Mouse (Mus musculus) adipocyte (in vitro differentiated cells): ENCODE results near the gene Tex44.
A peak's percentile ranks its signal among the peaks of the same experiment; 100 is the strongest.

Experiments used
- DNase-seq: peaks from one replicate; pipeline ENCODE4 v3.0.0-alpha.2; 2016; ENCODE audit warnings: low spot score

Tex44 gene

GRCm38 (mm10) chr1:86423879-86424278 is 2.2 kb upstream of the Tex44 start:
- DNase-seq: no peak

GRCm38 (mm10) chr1:86424336-86424735 is 1.8 kb upstream of the Tex44 start:
- DNase-seq: no peak

- no peak for DNase-seq
These were observed 1.1 kb upstream of the Tex44 start for GRCm38 (mm10) chr1:86424835-86425547.

DNA sequence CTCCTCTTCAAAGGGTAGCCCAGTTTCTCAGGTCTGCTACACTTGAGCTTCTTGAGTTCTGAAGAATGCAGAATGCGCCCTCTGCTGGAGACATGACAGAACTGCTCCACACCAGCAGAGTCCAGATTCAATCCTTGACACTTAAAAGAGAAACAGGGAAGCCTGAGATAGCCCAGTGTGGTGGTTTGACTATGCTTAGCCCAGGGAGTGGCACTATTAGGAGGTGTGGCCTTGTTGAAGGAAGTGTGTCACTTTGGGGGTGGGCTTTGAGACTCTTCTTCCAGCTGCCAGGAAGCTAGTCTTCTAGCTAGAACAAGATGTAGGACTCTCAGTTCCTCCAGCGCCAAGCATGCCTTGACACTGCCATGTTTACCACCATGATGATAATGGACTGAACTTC is 3.9 kb downstream of the Tex44 start:
- DNase-seq: peak; percentile 83

GRCm38 (mm10) chr1:86432778-86433177 is 6.6 kb downstream of the Tex44 start:
- no peak for DNase-seq

DNA sequence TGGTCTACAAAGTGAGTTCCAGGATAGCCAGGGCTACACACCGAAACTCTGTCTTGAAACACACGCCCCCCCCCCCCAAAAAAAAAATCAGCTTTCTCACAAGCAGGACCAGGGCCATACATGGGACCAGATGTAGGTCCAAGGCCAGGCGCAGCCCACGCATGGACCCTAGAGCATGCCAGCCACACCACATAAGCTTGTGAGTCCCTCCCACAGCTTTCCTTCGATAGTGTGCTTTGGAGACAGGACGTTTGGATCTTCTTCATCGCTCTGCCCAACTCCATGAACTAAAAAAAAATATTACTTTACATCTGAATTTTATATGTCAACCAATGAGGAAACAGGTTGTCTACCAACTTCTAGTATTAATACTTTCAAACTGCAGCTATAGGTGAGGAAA is 7.2 kb downstream of the Tex44 start:
- no peak for DNase-seq

GRCm38 (mm10) chr1:86434001-86434400 is 7.9 kb downstream of the Tex44 start:
- peak; percentile 75 for DNase-seq

- peak; percentile 97 for DNase-seq
These were observed 8.5 kb downstream of the Tex44 start for GRCm38 (mm10) chr1:86434439-86435201.

- peak; percentile 80 for DNase-seq
These were observed 9.2 kb downstream of the Tex44 start for GRCm38 (mm10) chr1:86435302-86435821.

DNA sequence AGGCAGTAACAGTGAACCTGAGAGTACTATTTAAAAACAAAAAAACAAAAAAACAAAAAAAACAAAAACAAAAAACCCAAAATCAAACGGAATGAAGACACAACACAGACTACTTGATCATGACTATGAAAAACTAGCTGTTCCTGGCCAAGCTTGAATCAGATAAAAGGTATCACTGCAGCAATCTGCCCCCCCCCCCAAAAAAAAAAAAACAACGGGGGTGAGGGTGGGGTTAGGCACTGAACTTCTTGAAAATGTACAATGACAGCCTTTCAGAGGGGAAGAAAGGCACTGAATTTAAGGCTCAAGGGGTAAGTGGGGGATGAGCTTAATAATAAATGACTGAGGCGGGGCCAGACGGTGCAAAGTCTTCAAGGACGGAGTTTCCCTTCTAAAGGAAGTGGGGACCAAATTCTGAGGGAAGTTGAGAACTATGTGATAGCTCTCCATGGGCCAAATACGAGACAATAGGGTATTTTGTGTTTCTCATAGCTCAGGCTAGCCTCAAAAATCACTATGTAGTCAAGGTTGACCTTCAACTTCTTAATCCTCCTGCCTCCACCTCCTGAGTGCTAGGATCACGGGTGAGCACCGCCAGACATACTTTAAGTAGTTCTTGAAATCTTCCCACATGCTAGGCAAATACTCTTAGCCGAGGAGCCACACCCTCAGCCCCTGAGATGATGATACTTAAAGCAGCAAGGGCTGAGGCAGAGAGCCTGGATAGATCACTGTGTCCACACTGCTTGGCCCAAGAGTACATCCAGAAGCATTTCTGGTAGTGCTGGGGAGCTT is 11.3 kb downstream of the Tex44 start:
- no peak for DNase-seq

- no peak for DNase-seq
These were observed 11.8 kb downstream of the Tex44 start for GRCm38 (mm10) chr1:86438014-86438319.

DNA sequence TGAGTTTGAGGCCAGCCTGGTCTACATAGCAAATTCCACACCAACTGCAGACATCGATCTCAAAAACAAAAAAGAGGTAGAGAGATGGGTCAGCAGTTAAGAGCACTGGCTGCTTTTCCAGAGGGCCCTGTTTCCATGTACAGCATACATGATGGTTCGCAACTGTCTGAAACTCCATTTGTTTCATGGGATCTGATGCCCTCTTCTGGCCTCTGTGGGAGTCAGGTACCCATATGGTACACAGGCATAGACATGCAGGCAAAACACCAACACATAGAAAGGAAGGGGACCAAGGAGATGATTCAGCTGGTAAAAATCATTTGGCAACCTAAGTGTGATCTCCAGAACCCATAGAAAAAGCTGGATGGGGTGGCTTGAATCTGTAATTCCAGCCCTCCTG is 12.4 kb downstream of the Tex44 start:
- DNase-seq: no peak

DNA sequence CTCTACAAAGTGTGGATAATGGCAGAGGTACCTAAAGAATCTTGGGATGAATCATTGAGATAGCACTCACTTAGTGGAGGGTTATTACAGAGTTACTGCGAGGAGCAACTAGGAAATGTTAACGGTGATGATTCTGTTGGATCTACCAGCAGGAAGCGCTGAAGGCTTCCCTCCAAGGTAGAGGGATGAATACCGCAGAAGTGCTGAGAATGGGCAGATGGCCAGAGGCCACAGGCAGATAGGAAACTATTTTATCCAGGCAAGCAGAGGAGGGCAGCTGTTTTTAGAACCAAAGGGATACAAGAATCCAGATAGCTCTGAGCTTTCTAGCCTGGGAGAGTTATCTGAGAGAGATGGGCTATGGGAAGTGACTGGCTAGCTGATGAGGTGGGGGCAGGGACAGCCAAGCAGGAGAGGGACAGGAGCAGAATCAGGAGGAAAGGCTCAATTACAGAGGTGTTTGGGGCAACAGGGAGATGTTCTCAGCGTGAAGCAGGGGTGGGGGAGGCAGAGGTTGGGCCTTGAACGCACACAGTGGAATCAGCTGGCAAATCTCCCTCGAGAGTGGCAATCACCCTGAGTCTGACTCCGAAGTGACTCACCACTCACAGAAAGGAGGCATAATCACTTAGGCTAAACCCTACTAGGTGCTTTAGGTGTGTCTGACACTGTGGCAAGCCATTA is 13.5 kb downstream of the Tex44 start:
- no peak for DNase-seq

GRCm38 (mm10) chr1:86440171-86440886 is 14.2 kb downstream of the Tex44 start:
- DNase-seq: peak; percentile 96

- DNase-seq: peak; percentile 59
These were observed 15.0 kb downstream of the Tex44 start for GRCm38 (mm10) chr1:86440887-86441723.

DNA sequence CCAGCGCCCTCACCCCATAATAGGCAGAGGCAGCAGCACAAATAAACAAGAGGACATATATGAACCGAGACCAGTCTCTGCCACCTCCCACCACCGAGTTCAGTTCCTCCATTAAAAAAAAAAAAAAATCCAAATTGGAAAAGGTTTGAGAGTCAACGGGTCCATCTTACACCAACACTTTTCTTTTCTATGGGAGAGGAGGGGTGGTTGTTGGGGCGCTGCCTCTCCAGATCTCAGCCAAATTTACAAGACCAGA is 15.5 kb downstream of the Tex44 start:
- peak; percentile 75 for DNase-seq

DNA sequence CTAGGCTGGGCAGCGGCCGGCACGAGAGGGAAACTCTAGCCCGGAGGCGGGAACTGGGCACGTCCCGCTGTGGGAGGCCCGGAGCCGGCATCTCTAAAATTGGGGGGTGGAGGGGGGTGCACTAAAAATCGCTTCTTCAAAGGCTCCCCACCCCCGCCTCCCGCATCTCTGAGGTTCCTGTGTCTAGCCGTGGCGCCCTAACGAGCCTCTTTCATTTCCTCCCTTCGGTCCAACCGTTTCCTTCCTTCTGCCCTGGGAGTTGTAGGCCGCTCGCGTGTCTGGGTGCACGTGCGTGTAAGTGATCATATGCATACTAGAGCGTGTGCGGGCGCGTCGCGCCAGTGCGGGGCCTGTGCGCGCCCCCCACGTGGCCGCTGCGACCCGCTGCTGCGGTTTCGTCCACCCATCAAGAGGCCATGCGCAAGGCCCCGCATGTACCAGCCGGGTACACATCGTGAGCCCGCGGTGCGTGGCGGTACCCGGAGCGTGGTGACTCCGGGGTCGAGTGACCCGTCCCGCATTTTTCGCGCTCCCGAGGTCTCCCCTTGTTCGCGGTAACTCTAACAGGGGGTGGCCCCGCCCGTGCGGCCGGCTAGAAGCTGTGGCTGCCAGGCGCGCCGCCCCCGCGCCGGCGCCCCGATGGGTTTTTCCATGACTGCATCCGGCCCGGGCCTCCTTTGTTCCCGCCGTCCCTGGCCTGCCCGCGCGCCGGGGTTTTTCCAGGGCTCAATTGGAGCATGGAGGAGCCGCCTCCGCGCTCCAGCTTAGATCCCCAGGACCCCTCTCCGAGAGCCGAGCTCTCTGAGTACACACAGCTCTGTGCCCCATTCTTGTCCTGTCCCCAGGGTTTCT is 16.1 kb downstream of the Tex44 start:
- peak; percentile 79 for DNase-seq

GRCm38 (mm10) chr1:86442832-86443231 is 16.7 kb downstream of the Tex44 start:
- peak; percentile 81 for DNase-seq

GRCm38 (mm10) chr1:86443386-86444172 is 17.4 kb downstream of the Tex44 start:
- DNase-seq: no peak
